Mouse (Mus musculus): ENCODE results near the gene Cox5b. TPM values are rescaled to one million over a fixed set of nuclear protein-coding genes. Genes with fewer than 3 reads are reported as not detected.
A peak's percentile ranks its signal among the peaks of the same experiment; 100 is the strongest.

Cox5b gene
- total RNA-seq, 1 experiment from 2014 or later = 284 TPM

GRCm38 (mm10) chr1:36682620-36683355, 8.5 kb upstream of the Cox5b start, which contains the start of gene Fam178b:
TSS of gene Fam178b (minus strand) at chr1:36683183.
- no peak for ATAC-seq (replicated peaks; ENCODE audit: insufficient number of reproducible peaks, low FRiP score, low TSS enrichment, poor library complexity, severe bottlenecking)

DNA sequence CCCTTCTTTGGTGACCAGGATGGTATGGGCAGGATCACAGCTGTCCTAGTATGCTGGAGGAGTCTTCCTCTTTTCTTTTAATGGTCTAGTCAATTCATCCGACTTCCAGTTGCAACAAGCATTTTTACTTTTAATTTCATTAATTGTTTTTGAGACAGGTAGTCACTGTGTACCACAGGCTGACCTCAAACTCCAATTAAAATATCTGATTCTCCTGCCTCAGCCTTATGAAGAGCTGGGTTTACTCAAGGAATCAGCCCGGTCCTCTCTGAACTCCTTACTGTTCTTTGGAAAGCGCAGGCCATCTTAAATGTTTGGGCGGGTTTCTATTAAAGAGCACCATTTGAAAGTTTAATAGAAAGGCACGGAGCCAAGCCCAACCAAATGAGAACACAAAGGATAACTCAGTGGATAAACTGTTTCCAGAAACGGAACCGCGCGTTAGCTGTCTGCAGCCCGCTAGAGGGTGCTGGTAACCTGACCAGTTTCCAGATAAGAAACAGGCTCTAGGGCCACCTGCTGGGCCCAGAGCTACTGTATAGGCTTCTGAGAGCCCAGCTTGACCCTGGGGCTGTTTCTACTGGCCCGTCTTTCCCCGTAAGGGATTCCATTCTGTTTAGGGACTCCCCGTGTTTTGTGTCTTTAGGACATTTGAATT, 7.3 kb upstream of the Cox5b start:
- ATAC-seq (replicated peaks; ENCODE audit: insufficient number of reproducible peaks, low FRiP score, low TSS enrichment, poor library complexity, severe bottlenecking) = peak; percentile 82

DNA sequence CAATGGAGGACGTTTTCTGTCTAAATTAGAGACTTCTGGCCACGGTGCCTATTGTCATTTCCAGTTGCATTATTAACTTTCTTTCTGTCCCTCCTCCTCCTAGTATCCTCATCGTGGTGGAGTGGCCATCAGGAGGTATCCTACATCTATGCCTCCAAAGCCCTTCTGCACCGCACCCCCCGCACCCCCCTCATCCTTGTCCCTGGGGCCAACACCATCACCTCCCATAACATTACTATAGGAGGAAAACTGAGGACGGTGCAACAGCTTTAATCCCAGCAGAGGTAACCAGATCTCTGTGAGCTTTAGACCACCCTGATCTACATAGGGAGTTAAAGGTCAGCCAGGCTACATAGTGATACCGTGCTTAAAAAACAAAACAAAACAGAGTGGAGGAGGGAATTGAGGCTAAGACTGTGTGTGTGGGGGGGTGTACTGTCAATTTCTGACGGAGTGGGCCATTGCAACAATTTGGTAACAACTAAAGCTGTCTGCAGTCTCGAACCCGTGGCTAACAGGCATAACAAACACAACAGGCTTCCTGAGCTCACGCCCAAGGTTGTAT, 496 bp upstream of the Cox5b start:
- no peak for ATAC-seq (replicated peaks; ENCODE audit: insufficient number of reproducible peaks, low FRiP score, low TSS enrichment, poor library complexity, severe bottlenecking)

- ATAC-seq (replicated peaks; ENCODE audit: insufficient number of reproducible peaks, low FRiP score, low TSS enrichment, poor library complexity, severe bottlenecking) = no peak
These were observed 3.6 kb downstream of the Cox5b start for GRCm38 (mm10) chr1:36694871-36695270.

- ATAC-seq (replicated peaks; ENCODE audit: insufficient number of reproducible peaks, low FRiP score, low TSS enrichment, poor library complexity, severe bottlenecking) = no peak
These were observed 5.2 kb downstream of the Cox5b start for GRCm38 (mm10) chr1:36696411-36696810.

GRCm38 (mm10) chr1:36697030-36697429, 5.8 kb downstream of the Cox5b start:
- no peak for ATAC-seq (replicated peaks; ENCODE audit: insufficient number of reproducible peaks, low FRiP score, low TSS enrichment, poor library complexity, severe bottlenecking)

- no peak for ATAC-seq (replicated peaks; ENCODE audit: insufficient number of reproducible peaks, low FRiP score, low TSS enrichment, poor library complexity, severe bottlenecking)
These were observed 15.9 kb downstream of the Cox5b start for GRCm38 (mm10) chr1:36707166-36707565.

DNA sequence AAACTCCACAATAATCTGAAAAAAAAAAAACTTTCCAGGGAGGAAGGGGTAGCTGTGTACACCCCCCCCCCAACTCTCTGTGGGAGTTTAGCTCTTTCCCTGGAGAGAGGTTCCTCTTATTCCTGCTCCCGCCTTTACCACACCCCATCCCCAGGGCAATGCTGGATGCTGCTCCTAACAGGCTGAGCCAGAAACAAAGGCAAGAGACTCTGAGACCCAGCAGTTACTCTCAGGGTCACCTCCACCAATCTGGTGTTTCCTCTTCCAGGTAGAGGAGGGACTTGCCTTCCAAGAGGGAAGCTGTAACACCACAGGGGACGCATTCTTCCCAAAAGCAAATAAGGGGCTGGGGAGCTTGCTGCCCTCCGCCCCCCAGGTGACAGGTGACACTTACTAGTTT, 16.5 kb downstream of the Cox5b start:
- ATAC-seq (replicated peaks; ENCODE audit: insufficient number of reproducible peaks, low FRiP score, low TSS enrichment, poor library complexity, severe bottlenecking) = no peak

- no peak for ATAC-seq (replicated peaks; ENCODE audit: insufficient number of reproducible peaks, low FRiP score, low TSS enrichment, poor library complexity, severe bottlenecking)
These were observed 17.4 kb downstream of the Cox5b start for GRCm38 (mm10) chr1:36708626-36709025.

- no peak for ATAC-seq (replicated peaks; ENCODE audit: insufficient number of reproducible peaks, low FRiP score, low TSS enrichment, poor library complexity, severe bottlenecking)
These were observed 18.0 kb downstream of the Cox5b start for GRCm38 (mm10) chr1:36709055-36709853.

GRCm38 (mm10) chr1:36709854-36710280, 18.6 kb downstream of the Cox5b start, which contains the start of gene 4933424G06Rik:
TSS of gene 4933424G06Rik (plus strand) at chr1:36710149.
- ATAC-seq (replicated peaks; ENCODE audit: insufficient number of reproducible peaks, low FRiP score, low TSS enrichment, poor library complexity, severe bottlenecking) = peak; percentile 97

- ATAC-seq (replicated peaks; ENCODE audit: insufficient number of reproducible peaks, low FRiP score, low TSS enrichment, poor library complexity, severe bottlenecking) = no peak
These were observed 19.9 kb downstream of the Cox5b start for GRCm38 (mm10) chr1:36711104-36711503.

DNA sequence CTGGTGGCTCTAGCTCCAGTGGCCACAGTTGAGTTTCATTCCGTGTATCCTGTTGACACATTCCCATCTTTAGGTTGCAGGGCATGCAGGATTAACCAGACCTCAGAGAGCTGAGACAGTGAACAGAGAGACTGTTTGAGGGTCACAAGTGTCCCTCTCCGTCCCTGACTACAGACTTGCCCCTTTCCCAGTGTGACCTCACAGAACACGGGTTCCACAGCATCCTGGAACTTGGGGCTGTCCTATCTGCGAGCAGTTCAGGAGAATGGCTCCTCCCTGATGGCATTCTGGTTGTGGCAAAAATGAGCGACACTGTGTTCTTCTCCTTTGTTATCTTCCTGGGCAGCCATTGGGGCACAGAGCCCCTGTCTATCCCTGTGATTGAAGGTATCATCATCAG, 23.1 kb downstream of the Cox5b start, which contains the start of gene Actr1b:
Actr1b (minus strand) TSS at position 112 of the 400 bp plus-strand sequence.
- no peak for ATAC-seq (replicated peaks; ENCODE audit: insufficient number of reproducible peaks, low FRiP score, low TSS enrichment, poor library complexity, severe bottlenecking)

DNA sequence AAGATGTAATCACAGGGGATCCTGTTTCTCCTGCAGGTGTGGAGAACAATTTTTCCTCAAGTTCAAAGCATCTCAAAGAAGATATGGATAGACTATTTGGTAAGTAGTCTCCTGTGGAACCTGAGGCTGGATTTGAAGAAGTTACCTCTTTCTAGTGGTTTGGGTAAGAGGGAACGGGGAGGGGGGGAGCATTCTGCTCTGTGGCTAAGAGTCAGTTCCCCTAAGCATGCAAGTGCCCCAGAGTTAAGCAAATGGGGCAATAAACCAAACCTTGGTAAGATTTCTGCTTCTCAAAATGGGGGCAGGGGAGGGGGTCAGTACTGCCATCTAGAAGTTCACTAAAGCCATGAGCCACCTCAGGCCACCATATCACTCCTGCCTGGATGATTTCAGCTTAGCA, 27.5 kb downstream of the Cox5b start:
- ATAC-seq (replicated peaks; ENCODE audit: insufficient number of reproducible peaks, low FRiP score, low TSS enrichment, poor library complexity, severe bottlenecking) = no peak

DNA sequence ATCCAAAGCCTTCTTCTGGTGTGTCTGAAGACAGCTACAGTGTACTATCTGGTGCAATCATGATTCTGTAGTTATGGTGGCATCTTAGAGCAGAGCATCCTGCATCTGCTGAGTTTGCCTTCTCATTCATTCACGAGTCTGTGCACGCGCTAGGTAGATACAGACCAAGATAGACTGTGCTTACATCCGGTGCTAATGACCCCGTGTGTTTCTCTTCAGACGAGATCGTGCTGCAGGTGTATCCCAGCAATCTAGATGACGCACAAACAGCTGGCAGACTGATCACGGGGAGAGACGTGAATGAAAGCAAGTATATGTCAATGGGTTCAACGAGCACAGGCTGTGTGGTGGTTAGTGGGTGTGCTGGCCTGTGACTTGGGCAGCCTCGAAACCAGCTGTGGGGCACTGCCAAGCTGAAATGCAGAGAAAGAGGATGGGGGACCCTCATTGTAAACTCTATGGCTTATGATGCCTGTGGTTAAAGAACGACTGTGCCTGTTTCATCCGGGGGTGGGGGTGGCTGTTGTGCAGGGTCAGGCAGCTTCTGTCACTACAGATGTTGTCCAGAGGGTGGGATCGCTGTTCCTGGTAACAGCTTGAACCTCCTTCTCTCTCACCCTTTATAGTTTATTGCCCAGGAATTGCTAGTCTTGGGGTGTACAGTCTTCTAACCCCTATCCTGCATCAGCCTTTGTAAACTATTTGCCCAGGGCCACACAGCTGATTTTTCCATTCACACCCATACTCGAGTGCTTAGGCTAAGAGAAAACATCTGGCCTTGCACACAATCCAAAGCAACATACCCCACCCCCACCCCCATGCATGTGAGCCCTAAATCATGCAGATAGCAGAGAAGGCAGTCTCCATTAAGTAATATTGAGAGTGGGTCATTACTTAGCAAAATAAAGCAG, 32.2 kb downstream of the Cox5b start:
- ATAC-seq (replicated peaks; ENCODE audit: insufficient number of reproducible peaks, low FRiP score, low TSS enrichment, poor library complexity, severe bottlenecking) = no peak

- ATAC-seq (replicated peaks; ENCODE audit: insufficient number of reproducible peaks, low FRiP score, low TSS enrichment, poor library complexity, severe bottlenecking) = no peak
These were observed 32.8 kb downstream of the Cox5b start for GRCm38 (mm10) chr1:36724057-36724431.

- peak; percentile 95 for ATAC-seq (replicated peaks; ENCODE audit: insufficient number of reproducible peaks, low FRiP score, low TSS enrichment, poor library complexity, severe bottlenecking)
These were observed 46.1 kb downstream of the Cox5b start for GRCm38 (mm10) chr1:36737300-36737699.

- no peak for ATAC-seq (replicated peaks; ENCODE audit: insufficient number of reproducible peaks, low FRiP score, low TSS enrichment, poor library complexity, severe bottlenecking)
These were observed 48.0 kb downstream of the Cox5b start for GRCm38 (mm10) chr1:36739231-36739630.

Measured in monocyte, adult 5-6 weeks (primary cell).